Mouse (Mus musculus): ENCODE results near the gene Tex2. TPM values are rescaled to one million over a fixed set of nuclear protein-coding genes. Genes with fewer than 3 reads are reported as not detected.
"Not testable (repeated sequence)": the region's sequence is repeated elsewhere in the genome, so short reads cannot be mapped to it uniquely, and the experiment has no call there.

Gene Tex2
- 17.7 and 18.3 TPM in 2 replicates for polyA plus RNA-seq (2015; fragmentation: Nextera tagmentation; extraction: Ambion mirVana)

GRCm38 (mm10) chr11:106612961-106613637 lies at the start of gene Tex2:
Tex2 (minus strand) TSS chr11:106613423.
- peaks cover 5% of the 10 kb centered on the region; the same call in 1 of the 2 replicates for H3K27me3 ChIP-seq
- peak within 1 kb of the TSS; percentile 95 for H3K4me2 ChIP-seq (replicated peaks)
- under 1% methylated on average over 34 of the region's 45 CpGs for WGBS
- H3K27ac ChIP-seq: peak within 1 kb of the TSS; percentile 79
- peak; percentile 97 for ATAC-seq
- H3K9me3 ChIP-seq: no peaks in the 10 kb centered on the region
- peaks cover 19% of the 10 kb centered on the region for H3K4me1 ChIP-seq (replicated peaks)
- peak within 1 kb of the TSS; percentile 93 for H3K9ac ChIP-seq (replicated peaks)
- no peaks in the 10 kb centered on the region for H3K36me3 ChIP-seq
- H3K4me3 ChIP-seq (replicated peaks): peak within 1 kb of the TSS; percentile 98

DNA sequence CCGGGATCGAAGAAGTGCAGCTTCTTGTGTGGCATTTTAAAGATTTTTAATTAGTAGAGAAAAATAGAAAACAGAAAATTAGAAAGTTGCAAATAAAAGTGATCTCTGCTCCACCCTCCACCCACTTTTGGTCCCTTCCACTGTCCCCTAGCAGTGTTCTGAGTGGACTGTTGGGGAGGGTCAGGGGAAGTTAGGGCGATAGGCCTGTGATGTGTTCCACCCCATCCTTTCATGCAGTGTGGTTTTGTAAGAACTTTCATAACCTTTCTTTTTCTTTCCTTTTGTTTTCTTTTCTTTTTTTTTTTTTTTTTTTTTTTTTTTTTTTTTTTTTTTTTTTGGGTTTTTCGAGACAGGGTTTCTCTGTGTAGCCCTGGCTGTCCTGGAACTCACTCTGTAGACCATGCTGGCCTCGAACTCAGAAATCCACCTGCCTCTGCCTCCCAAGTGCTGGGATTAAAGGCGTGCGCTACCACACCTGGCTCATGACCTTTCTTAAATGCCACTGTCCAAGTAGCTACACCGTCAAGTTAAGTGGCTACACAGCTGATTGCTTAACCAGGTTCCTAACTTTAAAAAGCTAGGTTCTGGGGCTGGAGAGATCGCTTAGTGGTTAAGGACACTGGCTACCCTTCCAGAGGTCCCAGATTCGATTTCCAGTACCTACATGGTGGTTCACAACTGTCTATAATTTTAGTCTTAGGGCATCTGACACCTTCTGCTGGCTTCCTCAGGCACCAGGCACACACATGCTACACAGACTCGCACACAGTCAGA lies 49.6 kb upstream of the Tex2 start:
- ATAC-seq: no peak
- Histone ChIP-seq H3K4me1 (replicated peaks) (peaks cover 27% of the 10 kb centered on the region), H3K27ac (no peak overlapping the region), H3K27me3 (no peaks in the 10 kb centered on the region), H3K36me3 (no peaks in the 10 kb centered on the region), H3K4me3 (replicated peaks) (no peak overlapping the region), H3K4me2 (replicated peaks) (no peak overlapping the region), H3K9ac (replicated peaks) (no peak overlapping the region), H3K9me3 (no peaks in the 10 kb centered on the region)
- WGBS: 91% methylated on average over 10 of the region's 11 CpGs

DNA sequence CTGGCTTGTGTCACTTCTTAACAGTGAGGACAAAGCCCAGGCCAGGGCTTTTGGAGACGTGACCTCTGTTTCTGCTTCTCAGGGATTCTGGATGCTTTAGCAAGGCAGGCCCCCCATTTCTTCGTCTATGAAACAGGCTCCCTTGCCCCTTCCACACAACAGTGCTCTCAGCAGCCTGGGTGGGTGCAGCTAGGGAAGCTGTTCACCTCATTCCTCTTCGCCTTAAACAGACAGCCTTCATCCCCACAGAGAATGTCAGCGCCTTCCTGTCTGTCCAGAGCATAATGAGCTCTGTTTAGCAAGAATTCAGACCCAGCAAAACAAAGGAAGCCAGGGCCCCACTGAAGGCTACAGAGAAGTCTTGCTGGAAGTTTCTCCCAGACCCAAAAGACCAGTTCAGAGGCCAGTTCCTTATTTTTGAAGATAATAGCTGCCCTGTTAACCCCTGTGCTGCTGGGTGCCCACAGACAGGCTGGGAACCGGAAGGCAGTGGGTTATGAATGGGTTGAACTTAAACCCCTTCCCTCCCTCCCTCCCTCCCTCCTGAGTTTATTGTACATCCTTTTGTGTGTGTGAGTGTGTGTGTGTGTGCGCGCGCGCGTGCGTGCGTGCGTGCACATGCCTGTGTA lies 47.3 kb upstream of the Tex2 start:
- H3K4me1 ChIP-seq (replicated peaks): peaks cover 29% of the 10 kb centered on the region
- H3K9ac ChIP-seq (replicated peaks): no peak overlapping the region
- H3K9me3 ChIP-seq: no peaks in the 10 kb centered on the region
- H3K36me3 ChIP-seq: no peaks in the 10 kb centered on the region
- no peak for ATAC-seq
- no peak overlapping the region for H3K4me3 ChIP-seq (replicated peaks)
- H3K27me3 ChIP-seq: no peaks in the 10 kb centered on the region
- WGBS: 50% methylated on average over 13 of the region's 13 CpGs
- H3K4me2 ChIP-seq (replicated peaks): no peak overlapping the region
- peak overlapping the region; percentile 37 for H3K27ac ChIP-seq

DNA sequence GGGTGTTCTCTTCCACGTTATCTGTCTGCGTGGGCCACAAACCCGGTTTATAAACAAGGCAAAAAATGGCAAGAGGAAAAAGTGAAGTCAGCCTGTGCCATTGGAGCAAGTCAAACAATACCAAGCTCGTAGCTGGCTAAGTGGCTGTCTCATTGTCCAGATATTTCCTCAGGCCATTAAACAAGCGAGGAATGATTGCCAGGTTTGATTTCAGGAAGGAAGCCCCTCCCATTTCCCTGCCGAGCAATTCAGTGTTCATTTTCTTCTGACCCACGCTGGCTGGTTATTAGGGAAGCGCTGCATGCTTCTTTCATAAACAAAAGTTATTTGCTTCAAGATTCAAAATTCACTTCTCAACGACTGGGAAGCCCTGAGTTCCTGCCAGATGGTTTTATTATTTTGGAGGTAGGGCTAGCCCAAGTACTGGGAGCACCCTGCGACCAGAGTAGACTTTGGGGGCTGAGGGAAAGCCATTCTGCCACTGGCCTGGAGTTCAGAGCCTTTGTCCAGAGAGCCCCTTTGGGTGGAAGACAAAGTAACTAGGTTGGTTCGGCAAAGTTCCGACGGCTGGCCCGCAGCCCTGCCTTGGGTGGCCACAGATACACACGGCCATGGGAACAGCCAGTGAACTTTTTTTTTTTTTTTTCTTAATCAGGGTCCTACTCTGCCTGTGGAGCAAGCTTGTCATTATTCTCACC lies 46.5 kb upstream of the Tex2 start:
- H3K9ac ChIP-seq (replicated peaks): no peak overlapping the region
- no peaks in the 10 kb centered on the region for H3K36me3 ChIP-seq
- no peak overlapping the region for H3K4me2 ChIP-seq (replicated peaks)
- H3K27me3 ChIP-seq: no peaks in the 10 kb centered on the region
- 50% methylated on average over 15 of the region's 15 CpGs for WGBS
- H3K9me3 ChIP-seq: no peaks in the 10 kb centered on the region
- no peak overlapping the region for H3K4me3 ChIP-seq (replicated peaks)
- ATAC-seq: no peak
- peaks cover 29% of the 10 kb centered on the region for H3K4me1 ChIP-seq (replicated peaks)
- peak overlapping the region; percentile 30; the same call in 1 of the 2 replicates for H3K27ac ChIP-seq

- no peak overlapping the region for H3K4me2 ChIP-seq (replicated peaks)
- H3K9ac ChIP-seq (replicated peaks): peak overlapping the region; percentile 41; the same call in 1 of the 2 replicates
- WGBS: 22% methylated on average over 14 of the region's 14 CpGs
- H3K4me3 ChIP-seq (replicated peaks): no peak overlapping the region
- H3K27me3 ChIP-seq: no peaks in the 10 kb centered on the region
- peaks cover 29% of the 10 kb centered on the region for H3K4me1 ChIP-seq (replicated peaks)
- ATAC-seq: peak; percentile 84
- no peaks in the 10 kb centered on the region for H3K9me3 ChIP-seq
- H3K36me3 ChIP-seq: no peaks in the 10 kb centered on the region
- H3K27ac ChIP-seq: peak overlapping the region; percentile 64
Measured at GRCm38 (mm10) chr11:106658051-106658880, 45.0 kb upstream of the Tex2 start.

DNA sequence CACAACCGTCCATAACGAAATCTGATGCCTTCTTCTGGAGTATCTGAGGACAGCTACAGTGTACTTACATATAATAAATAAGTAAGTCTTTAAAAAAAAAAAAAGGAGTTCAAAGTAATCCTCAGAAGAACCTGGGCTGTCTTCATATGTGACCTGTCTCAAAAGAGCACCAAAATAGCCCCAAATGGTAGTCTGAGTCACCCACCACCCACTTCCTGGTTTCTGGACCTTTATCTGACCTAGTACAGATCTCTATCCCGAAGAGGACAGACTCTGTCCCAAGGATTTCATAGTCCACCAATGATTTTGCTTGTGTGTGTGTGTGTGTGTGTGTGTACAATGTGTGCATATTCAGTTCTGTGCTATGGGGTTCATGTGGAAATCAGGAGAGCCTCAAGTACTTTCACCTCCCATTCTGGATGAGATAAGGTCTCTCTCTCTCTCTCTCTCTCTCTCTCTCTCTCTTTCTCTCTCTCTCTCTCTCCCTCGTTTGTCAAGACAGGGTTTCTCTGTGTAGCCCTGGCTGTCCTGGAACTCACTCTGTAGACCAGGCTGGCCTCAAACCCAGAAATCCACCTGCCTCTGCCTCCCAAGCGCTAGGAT lies 43.8 kb upstream of the Tex2 start:
- WGBS: 83% methylated on average over 5 of the region's 5 CpGs

GRCm38 (mm10) chr11:106648347-106648746 lies 35.1 kb upstream of the Tex2 start:
- Histone ChIP-seq H3K4me1 (replicated peaks) (no peaks in the 10 kb centered on the region), H3K4me2 (replicated peaks) (no peak overlapping the region), H3K4me3 (replicated peaks) (no peak overlapping the region), H3K9ac (replicated peaks) (no peak overlapping the region), H3K9me3 (no peaks in the 10 kb centered on the region), H3K36me3 (no peaks in the 10 kb centered on the region), H3K27me3 (no peaks in the 10 kb centered on the region), H3K27ac (no peak overlapping the region)
- 25% methylated on average over 13 of the region's 13 CpGs for WGBS
- no peak for ATAC-seq

More for the DNA sequence above, 43.8 kb upstream of the Tex2 start:
- H3K9me3 ChIP-seq; H3K9ac ChIP-seq (replicated peaks); H3K27me3 ChIP-seq; ATAC-seq; H3K4me2 ChIP-seq (replicated peaks); H3K4me3 ChIP-seq (replicated peaks); H3K36me3 ChIP-seq; H3K27ac ChIP-seq: not testable (repeated sequence)
- H3K4me1 ChIP-seq (replicated peaks): peaks cover 29% of the 10 kb centered on the region

GRCm38 (mm10) chr11:106642966-106643637 lies 29.9 kb upstream of the Tex2 start:
- H3K4me2 ChIP-seq (replicated peaks): no peak overlapping the region
- no peaks in the 10 kb centered on the region for H3K36me3 ChIP-seq
- no peak for ATAC-seq
- no peak overlapping the region for H3K9ac ChIP-seq (replicated peaks)
- H3K4me3 ChIP-seq (replicated peaks): no peak overlapping the region
- H3K4me1 ChIP-seq (replicated peaks): peaks cover 17% of the 10 kb centered on the region; the same call in 1 of the 2 replicates
- H3K27ac ChIP-seq: no peak overlapping the region
- H3K9me3 ChIP-seq: no peaks in the 10 kb centered on the region
- 77% methylated on average over 8 of the region's 8 CpGs for WGBS
- H3K27me3 ChIP-seq: no peaks in the 10 kb centered on the region; the same call in 1 of the 2 replicates

DNA sequence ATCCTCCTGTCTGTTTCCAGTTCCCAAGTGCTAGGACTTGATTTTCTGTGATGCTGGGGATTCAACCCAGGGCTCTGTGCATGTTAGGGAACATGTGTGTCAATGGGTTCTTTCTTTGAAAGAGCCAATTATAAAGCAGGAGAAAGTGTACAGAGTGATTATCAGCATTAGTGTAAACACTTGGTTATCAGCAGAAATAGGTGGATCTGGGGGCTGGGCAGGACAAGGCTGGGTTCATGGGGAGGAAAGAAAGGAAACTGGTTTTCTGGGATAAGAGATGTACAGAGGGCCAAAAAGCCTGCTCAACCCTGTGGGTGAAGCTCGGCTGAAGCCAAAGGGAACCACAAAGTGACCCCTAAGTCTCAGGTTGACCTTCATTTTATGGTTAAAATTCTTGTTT lies 28.4 kb upstream of the Tex2 start:
- H3K27ac ChIP-seq: no peak overlapping the region
- H3K9ac ChIP-seq (replicated peaks): no peak overlapping the region
- H3K4me3 ChIP-seq (replicated peaks): no peak overlapping the region
- no peak overlapping the region for H3K4me2 ChIP-seq (replicated peaks)
- WGBS: 96% methylated on average over 1 of the region's 1 CpGs
- no peak for ATAC-seq
- H3K9me3 ChIP-seq: no peaks in the 10 kb centered on the region
- H3K4me1 ChIP-seq (replicated peaks): peaks cover 22% of the 10 kb centered on the region; the same call in 1 of the 2 replicates
- H3K27me3 ChIP-seq: no peaks in the 10 kb centered on the region; the same call in 1 of the 2 replicates
- H3K36me3 ChIP-seq: no peaks in the 10 kb centered on the region

DNA sequence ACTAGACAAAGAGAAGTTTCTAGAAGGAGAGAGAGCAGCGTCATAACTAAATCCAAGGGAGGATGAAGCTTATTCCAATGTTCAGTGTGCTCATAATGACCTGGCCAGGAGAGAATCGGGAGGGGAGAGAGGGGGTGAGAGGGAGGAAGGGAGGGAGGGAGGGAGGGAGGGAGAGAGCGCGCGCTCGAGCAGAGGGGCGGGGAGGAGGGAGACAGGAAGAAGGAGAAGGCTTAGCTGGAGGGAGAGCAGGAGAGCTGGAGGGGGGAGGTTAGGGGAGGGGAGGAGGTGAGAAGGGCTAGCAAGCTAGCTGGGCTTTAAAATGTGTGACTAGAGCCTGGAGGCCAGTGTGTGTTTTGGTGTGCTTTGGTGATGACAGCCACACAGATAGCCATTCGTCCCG lies 26.8 kb upstream of the Tex2 start:
- no peak overlapping the region for H3K4me3 ChIP-seq (replicated peaks)
- no peak overlapping the region for H3K4me2 ChIP-seq (replicated peaks)
- 32% methylated on average over 9 of the region's 9 CpGs for WGBS
- no peaks in the 10 kb centered on the region; the same call in 1 of the 2 replicates for H3K27me3 ChIP-seq
- H3K9ac ChIP-seq (replicated peaks): no peak overlapping the region
- no peaks in the 10 kb centered on the region for H3K36me3 ChIP-seq
- H3K4me1 ChIP-seq (replicated peaks): peaks cover 22% of the 10 kb centered on the region; the same call in 1 of the 2 replicates
- H3K27ac ChIP-seq: no peak overlapping the region
- no peaks in the 10 kb centered on the region for H3K9me3 ChIP-seq
- ATAC-seq: no peak
